Mouse (Mus musculus) gastrocnemius, postnatal 25 days (tissue): ENCODE measurements at regions not wholly inside any gene's neighbourhood (a gene's known extent, or its start where the extent isn't known, plus 50 kb on each side); places are given as distances from the start of the nearest gene placed in this dataset.

Experiments
- DNase-seq: peaks from one replicate; pipeline ENCODE4 v3.0.0; 2022

GRCm38 (mm10) chr3:129038877-129039276 lies 160.8 kb upstream of the Pitx2 start:
- no peak for DNase-seq

GRCm38 (mm10) chr3:129044834-129045233 lies 154.8 kb upstream of the Pitx2 start:
- DNase-seq, result no peak

GRCm38 (mm10) chr3:129049899-129050597 lies 149.6 kb upstream of the Pitx2 start:
- no peak for DNase-seq

DNA sequence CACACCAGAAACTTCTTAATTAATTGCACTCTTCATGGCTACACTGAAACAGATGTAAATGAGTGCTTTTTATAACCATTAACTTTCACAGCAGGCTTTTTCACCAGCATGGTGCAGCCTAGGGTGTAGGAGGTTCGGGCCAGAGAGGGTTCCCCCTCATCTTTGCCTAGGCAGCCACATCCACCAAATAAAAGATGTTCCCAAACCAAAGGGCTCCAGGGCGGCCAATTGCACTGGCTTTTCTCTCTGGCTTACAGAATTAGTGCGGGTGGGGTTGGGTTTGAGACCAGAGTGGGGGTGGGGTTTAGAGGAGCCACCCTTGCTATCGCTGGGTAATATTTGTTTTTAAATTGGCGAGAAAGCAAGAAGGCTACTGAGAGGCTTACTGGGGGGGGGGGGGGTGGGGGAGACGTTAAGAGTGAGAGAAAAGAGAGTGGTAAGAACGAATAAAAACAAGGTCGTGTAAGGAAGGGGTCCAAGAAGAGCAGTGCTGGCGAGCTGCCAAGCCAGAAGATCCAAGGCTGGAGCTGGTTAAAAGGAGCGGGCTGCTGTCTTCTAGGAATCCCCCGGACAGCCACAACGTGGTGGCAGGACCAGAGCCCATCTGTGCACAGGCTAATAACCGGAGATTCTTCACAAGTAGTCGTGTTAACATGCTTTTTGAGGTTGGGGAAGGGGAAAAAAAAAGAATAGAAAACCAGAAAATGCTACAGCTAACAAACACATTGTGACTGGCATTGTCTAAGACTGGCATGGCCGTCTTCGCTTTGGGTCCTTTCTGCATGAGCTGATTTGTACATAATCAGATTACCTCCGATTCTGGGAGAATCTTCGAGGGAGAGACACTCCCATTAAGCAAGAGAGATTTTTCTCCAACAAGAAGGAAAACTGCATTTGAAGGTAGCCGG lies 134.0 kb upstream of the Pitx2 start:
- no peak for DNase-seq

GRCm38 (mm10) chr3:129069676-129070075 lies 130.0 kb upstream of the Pitx2 start:
- DNase-seq, result no peak

DNA sequence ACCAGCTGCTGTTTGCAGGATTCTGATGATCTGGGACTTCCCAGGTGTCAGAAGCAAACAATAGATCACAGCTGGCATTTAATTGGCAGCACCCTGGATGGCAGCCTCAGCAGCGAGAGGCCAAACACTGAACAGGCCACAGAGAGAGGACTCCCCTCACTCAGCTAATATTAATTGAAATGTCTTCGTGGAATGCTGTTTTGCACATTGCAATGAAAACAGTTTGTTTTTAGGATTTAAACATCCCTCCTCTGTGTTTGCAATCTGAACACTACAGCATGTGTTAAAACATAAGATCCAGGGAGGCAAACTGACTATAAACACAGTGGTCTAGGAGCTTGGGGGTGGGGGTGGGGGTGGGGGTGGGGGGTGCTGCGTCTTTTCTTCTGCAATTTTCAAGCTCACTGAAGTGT lies 129.2 kb upstream of the Pitx2 start:
- no peak for DNase-seq

- no peak for DNase-seq
Observed at GRCm38 (mm10) chr3:129071002-129071401, 128.7 kb upstream of the Pitx2 start.

GRCm38 (mm10) chr3:129076396-129076795 lies 123.3 kb upstream of the Pitx2 start:
- DNase-seq, result no peak

GRCm38 (mm10) chr3:129103786-129104440 lies 95.8 kb upstream of the Pitx2 start:
- DNase-seq, result no peak

- DNase-seq, result no peak
Observed at GRCm38 (mm10) chr3:129104811-129105210, 94.9 kb upstream of the Pitx2 start.

GRCm38 (mm10) chr3:129106174-129106573 lies 93.5 kb upstream of the Pitx2 start:
- DNase-seq, result no peak

DNA sequence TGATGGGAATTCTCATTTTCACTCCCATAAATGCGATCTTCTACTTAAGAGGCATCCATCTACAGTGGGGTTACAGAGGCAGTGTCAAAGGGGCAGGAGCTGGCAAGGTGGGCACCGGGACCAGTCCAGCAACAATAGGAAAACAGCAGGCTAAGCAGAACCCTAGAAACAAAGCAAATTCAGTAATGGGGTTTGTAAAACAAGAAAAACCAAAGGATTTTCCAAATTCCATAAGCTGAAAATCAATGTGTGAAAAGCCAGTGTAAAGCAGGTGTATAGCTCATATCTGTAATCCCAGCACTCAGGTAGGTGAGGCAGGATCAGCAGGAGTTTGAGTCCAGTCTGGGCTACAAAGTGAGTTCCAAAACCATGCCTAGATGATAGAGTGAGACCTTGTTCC lies 69.2 kb upstream of the Pitx2 start:
- DNase-seq, result no peak

DNA sequence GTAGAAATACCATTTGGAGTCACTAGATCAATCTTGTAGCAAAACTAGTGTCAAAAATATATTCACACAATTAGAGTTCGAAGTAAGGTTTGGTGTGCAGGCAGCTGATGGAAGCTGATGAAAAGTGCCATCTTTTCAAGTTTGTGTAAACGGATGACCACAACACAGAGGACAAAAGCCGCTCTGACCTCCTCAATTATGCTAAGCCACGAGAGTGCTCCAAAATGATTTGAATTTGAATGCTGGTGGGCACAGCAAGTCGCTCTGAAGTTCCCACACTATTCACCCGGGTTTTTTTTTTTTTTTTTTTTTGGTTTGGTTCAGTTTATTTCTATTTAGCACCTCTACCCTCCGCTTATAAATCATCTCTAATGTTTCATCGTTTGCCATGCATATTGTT lies 68.5 kb upstream of the Pitx2 start:
- no peak for DNase-seq

- DNase-seq, result no peak
Observed at GRCm38 (mm10) chr3:129131877-129132433, 67.7 kb upstream of the Pitx2 start.
